Mouse (Mus musculus) bone marrow, adult 2 months (tissue): ENCODE measurements at regions not wholly inside any gene's neighbourhood (a gene's known extent, or its start where the extent isn't known, plus 50 kb on each side); places are given as distances from the start of the nearest gene placed in this dataset.

ENCODE experiments used
- CTCF ChIP-seq: fragments of 200-500 bp; IDR thresholded peaks from 2 replicates; pipeline ENCODE4 v1.5.1; 2011; ENCODE audit warnings: low read length, control low read depth; ENCODE audit not compliant: control insufficient read depth, insufficient read depth
- POLR2A ChIP-seq: fragments of 200-500 bp; IDR thresholded peaks from 2 replicates; pipeline ENCODE4 v1.6.1; 2011; ENCODE audit warnings: low read depth, mild to moderate bottlenecking, control low read depth, low read length, borderline replicate concordance; ENCODE audit not compliant: control insufficient read depth

GRCm38 (mm10) chr2:124740848-124741247 lies 327.1 kb upstream of the Slc24a5 start:
- TF ChIP-seq CTCF = no peak
- no peak for TF ChIP-seq POLR2A
